Mouse (Mus musculus) retina, postnatal 1 day (tissue): ENCODE results near the gene Ksr1.
"Not testable (repeated sequence)": the region's sequence is repeated elsewhere in the genome, so short reads cannot be mapped to it uniquely, and the experiment has no call there.

ENCODE experiments used
- DNase-seq: peaks from one replicate; pipeline ENCODE4 v3.0.0-alpha.2; 2012

The Ksr1 gene

GRCm38 (mm10) chr11:79036324-79036723 is 109.9 kb downstream of the Ksr1 start:
- no peak for DNase-seq

GRCm38 (mm10) chr11:79033636-79034035 is 112.6 kb downstream of the Ksr1 start:
- no peak for DNase-seq

- DNase-seq, result no peak
Observed at GRCm38 (mm10) chr11:79033021-79033420, 113.2 kb downstream of the Ksr1 start.

- no peak for DNase-seq
Observed at GRCm38 (mm10) chr11:79031452-79031746, 114.8 kb downstream of the Ksr1 start.

- peak; percentile 87 for DNase-seq
Observed at GRCm38 (mm10) chr11:79030570-79031451, 115.4 kb downstream of the Ksr1 start.

- no peak for DNase-seq
Observed at GRCm38 (mm10) chr11:79023751-79024150, 122.5 kb downstream of the Ksr1 start.

GRCm38 (mm10) chr11:79023342-79023741 is 122.9 kb downstream of the Ksr1 start:
- no peak for DNase-seq

GRCm38 (mm10) chr11:79022836-79023235 is 123.4 kb downstream of the Ksr1 start:
- DNase-seq, result no peak

GRCm38 (mm10) chr11:79020535-79021045 is 125.6 kb downstream of the Ksr1 start:
- DNase-seq, result no peak

- DNase-seq, result no peak
Observed at GRCm38 (mm10) chr11:79019839-79020534, 126.2 kb downstream of the Ksr1 start.

GRCm38 (mm10) chr11:79018954-79019704 is 127.1 kb downstream of the Ksr1 start:
- DNase-seq, result peak; percentile 79

- no peak for DNase-seq
Observed at GRCm38 (mm10) chr11:79017161-79017606, 129.0 kb downstream of the Ksr1 start.

- DNase-seq, result no peak
Observed at GRCm38 (mm10) chr11:79016236-79016635, 130.0 kb downstream of the Ksr1 start.

- no peak for DNase-seq
Observed at GRCm38 (mm10) chr11:79015660-79016215, 130.5 kb downstream of the Ksr1 start.

GRCm38 (mm10) chr11:79014602-79015325 is 131.4 kb downstream of the Ksr1 start:
- no peak for DNase-seq

GRCm38 (mm10) chr11:79013806-79014205 is 132.4 kb downstream of the Ksr1 start:
- no peak for DNase-seq

GRCm38 (mm10) chr11:79013056-79013455 is 133.2 kb downstream of the Ksr1 start:
- no peak for DNase-seq

GRCm38 (mm10) chr11:79012529-79012928 is 133.7 kb downstream of the Ksr1 start:
- DNase-seq, result no peak

- no peak for DNase-seq
Observed at GRCm38 (mm10) chr11:79008891-79009290, 137.3 kb downstream of the Ksr1 start.

GRCm38 (mm10) chr11:79008007-79008775 is 138.0 kb downstream of the Ksr1 start:
- no peak for DNase-seq

GRCm38 (mm10) chr11:79007356-79007755 is 138.9 kb downstream of the Ksr1 start:
- DNase-seq, result not testable (repeated sequence)
